Mouse (Mus musculus): ENCODE data around the gene Rflna.
A peak's percentile ranks its signal among the peaks of the same experiment; 100 is the strongest.

Gene Rflna

GRCm38 (mm10) chr5:125006896-125007295 is 3.9 kb downstream of the Rflna start:
- DNase-seq: peak in 1 of 2 experiments; percentile 26

GRCm38 (mm10) chr5:125011166-125011565 is 8.1 kb downstream of the Rflna start:
- DNase-seq: no peak

- no peak for DNase-seq
Observed at GRCm38 (mm10) chr5:125011628-125012027, 8.6 kb downstream of the Rflna start.

DNA sequence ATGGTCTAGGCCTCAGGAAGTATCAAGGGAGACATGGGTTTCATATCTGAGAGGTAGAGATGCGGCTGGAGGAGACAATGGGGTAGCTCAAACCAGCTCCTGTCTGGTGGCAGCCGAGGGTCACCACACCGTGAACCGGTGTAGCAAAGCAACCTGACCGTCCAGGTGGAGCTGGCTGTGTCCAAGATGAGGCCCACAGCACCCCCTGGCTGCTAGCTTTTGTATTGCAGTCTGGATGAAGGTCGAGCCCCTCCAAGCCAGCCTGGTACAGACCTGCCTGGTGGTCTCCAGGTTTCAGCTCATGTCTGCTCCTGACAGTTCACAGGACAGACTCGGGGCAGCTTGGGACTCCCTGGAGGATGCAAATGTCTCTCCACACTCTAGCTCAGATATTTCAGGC is 11.5 kb downstream of the Rflna start:
- DNase-seq: peak; percentile 75 to 85

DNA sequence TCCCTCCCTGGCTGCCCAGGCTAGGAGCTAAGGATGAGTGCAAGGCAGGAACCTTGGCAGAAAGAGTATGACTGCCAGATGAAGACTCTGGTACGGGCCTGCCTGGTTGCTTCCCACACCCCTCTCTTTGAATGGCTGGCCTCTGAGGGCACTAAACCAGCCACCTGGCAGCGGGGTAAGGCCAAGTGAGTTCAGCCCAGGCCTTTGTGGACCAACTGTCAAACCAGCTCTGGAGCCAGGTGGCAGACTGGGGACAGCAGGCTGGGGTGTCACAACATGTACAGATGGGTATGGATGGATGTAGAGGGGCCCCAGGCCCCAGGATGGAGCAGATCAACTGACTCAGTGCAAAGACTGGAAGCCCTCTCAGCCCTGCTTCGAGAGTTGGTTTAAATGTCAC is 12.0 kb downstream of the Rflna start:
- DNase-seq: no peak

- no peak for DNase-seq
Observed at GRCm38 (mm10) chr5:125015576-125015975, 12.6 kb downstream of the Rflna start.

DNA sequence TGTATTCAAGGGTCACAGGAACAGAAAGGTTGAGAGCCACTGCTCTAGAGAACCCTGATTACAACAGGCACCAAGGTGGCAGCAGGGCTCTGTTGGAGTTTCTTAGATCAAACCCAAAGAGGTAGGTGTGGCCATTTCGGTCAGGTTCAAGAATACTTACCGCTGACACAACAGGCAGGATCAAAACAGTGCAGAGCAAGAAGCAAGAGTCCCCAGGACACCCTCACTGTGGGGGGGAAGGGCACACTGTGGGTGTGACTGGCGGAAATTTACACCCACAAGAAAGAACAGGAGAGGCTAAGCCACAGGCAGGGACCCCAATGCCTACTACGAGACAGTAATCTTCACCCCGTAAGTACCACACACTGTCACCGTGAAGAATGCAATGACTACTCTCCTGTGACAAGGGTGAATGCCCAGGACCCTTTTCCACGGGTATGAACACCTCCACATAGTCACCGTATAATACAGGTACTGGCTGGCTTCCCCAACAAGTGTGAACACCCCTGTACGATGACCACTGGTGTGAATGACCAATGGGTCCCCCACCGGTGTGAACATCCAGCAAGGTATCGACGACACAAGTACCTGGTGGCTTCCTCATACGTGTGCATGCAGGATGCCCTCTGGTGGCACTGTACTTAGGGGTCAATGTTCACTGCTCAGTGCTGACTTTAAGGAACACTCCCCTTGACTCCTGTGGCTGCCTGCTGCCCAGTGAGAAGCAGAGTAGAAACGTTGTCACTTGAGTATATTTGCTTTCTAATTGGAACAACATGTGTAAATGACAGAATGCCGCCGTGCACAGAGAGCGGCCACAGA is 13.6 kb downstream of the Rflna start:
- DNase-seq: no peak

DNA sequence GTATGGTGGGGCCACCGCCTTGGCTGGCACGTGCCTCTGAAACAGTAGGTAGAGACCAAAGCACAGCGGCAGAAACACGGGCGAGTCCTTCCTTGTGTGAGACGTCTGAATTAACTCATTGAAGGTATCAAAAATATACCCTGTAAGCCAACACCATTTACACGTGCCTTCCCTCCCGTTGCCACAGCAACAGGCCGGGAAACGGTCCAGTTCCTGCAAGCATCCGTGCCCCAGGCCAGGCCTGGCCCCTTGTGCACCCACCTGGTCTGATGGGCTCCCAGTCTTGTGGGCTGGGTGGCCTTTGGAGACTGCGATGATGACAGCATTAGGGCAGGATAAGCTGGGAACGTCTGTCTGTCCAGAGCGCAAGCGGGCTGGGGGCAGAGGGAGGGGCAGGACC is 14.3 kb downstream of the Rflna start:
- DNase-seq: no peak

DNA sequence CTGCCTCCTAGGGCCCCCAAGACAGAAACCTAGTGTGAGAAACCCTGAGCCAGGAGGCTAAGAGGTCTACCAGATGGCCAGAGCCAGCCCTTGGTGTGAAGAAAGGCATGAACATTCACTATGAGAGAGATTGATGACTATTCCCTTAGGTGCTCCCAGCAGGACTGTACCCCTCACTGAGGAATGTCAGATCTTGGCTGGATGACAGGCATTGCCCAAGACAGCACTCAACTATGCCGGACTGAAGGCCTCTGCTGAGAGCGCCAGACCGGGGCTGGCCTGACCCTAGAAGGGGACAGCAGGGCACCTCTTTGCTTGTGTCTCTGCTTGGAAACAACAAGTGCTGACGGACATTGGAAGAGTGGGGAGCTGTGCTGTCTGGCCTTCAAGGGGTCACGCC is 16.1 kb downstream of the Rflna start:
- no peak for DNase-seq

DNA sequence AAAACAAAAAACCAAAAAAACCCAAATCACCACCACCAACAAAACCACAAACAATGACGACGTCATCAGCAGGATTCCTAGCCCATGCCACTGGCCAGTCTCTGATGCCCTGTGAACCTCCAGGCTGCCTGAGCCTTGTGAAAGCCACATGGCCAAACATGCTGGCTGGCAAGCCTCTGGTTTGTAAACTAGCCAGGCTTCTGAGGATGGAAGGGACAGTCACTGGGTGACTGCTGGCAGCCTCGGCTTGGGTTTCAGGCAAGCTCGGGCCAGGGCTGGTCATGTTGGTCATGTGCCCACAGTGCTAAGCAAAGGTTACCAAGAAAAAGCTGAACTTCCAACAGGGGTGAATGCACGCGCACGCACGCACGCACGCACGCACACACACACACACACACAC is 18.3 kb downstream of the Rflna start:
- peak; percentile 37 to 73 for DNase-seq

GRCm38 (mm10) chr5:125024002-125024401 is 21.0 kb downstream of the Rflna start:
- DNase-seq: no peak

- no peak for DNase-seq
Observed at GRCm38 (mm10) chr5:125028371-125028770, 25.4 kb downstream of the Rflna start.

DNA sequence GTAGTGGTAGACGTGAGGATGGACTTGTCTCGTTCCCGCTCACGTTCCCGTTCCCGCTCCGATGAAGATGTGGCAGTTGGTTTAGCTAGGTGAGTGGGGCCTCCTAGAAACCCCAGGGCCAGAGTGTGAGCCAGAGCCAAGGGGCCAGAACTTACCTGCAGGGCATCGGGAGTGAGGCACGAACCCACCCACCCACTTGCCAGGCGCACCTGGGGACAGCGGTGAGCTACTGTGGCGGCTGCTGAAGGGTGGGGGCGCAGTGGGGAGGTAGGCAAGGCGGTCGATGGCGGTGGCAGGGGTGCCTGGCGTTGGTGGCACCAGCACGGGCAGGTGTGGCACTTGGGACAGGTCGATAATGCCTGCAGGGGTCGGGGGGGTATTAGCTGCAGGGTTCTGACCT is 25.9 kb downstream of the Rflna start:
- DNase-seq: no peak

- DNase-seq: no peak
Observed at GRCm38 (mm10) chr5:125036483-125036882, 33.5 kb downstream of the Rflna start.

DNA sequence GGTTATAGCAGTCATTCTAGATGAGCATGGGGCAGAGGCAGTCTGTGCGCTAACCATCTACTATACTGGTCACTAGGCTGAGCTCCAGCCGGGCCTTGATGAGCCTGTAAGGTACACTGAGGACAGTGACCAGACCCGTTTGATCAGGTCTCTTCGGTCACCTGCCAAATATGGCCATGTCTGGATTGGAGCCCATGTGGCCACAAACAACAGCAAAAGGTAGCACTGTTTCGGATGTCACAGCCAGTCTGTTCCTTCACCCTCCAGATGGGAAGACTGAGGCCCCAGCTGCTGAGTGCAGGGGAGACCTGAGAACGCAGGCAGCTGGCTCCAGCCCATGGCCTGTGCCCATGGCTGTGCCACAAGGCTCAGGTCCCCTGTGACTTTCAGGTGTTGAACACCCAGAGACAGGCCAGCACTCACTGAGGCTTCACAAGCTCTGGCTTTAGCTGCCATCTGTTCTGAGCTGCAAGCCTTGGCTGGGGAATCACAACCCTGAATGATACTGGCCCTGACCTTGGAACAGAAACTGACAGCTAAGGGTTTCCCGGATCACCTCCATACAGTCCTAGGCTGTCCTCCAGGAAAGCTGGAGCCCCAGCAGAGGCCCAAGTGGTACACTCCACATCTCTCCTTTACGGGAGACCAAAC is 36.5 kb downstream of the Rflna start:
- DNase-seq: no peak

DNA sequence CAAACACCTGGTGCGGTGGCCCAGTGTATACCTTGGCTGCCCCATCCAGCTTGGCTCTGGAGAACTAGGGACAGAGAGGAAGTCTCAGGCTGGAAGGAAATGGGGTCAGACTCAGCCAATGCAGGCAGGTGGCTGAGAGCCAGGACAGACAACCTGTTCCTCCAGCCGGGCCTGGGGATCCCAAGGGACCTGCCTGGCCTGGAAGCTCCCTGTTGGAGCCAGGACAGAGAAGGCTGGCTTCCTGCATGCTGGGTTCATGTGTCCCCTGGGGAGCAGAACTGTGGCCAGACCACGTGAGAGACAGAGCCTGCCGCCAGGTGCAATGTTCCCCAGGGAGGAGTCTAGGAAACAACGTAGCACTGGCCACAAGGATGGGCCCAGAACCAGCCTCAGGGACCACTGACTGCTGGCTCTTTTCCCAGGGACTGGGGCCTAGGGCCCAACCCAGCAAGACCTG is 37.1 kb downstream of the Rflna start:
- DNase-seq: peak; percentile 92 to 96

DNA sequence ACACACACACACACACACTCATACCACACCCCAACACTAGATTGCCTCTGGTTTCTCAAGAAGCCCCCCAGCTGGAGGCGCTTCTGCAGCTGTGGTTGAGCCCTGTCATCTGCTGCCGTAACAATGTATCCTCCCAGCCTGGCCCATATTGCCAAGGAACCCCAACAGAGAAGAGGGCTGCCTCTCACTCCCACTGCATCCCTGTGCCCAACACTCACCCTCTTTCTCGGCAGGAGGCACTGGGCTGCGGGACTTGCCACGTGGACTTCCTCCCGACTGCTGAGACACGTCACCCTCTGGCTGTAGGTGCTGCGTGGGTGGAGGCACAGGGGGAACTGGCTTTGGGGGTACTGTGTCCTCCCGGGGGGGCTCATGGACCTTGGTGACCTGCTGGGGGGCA is 38.6 kb downstream of the Rflna start:
- no peak for DNase-seq

DNA sequence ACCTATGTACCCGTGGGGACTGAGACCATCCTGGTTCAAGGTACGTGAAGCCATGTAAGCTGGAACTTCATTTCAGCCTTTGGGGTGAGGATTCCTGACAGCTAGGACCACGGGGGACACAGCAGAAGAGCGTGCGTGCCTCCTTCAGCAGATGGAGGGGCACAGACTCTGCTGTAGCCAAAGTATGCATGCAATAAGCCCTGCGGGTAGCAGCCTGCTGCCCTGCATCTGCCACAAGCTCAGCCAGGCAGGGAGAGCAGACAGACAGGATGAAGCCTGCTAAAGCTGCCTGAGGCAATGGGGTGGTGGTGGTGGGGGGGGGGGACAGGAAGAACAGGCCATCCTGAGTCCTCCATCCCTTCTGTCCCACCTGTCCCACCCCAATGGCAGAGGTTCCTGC is 40.4 kb downstream of the Rflna start:
- DNase-seq: no peak

- DNase-seq: no peak
Observed at GRCm38 (mm10) chr5:125045202-125045601, 42.2 kb downstream of the Rflna start.

DNA sequence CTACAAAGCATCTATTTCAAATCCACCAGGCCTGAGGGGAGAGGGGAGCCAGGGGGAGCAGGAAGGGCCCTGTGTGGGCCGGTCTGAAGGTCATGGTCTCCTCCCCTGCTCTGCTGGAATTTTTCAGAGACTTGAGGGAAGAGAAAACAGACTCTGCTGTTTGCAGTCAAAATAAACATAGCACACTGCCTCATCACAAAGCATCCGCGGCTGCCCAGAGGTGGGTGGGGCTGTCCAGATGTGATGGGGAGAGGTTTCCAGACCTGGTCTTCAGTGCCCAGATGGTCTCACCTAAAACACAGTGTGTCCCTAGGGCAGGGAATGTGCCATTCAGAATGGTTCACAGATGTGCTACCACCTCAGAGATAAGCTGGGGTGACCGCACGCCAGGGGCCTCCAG is 43.4 kb downstream of the Rflna start:
- DNase-seq: no peak

- DNase-seq: no peak
Observed at GRCm38 (mm10) chr5:125049481-125049880, 46.5 kb downstream of the Rflna start.

- DNase-seq: no peak
Observed at GRCm38 (mm10) chr5:125052237-125052602, 49.2 kb downstream of the Rflna start.

DNA sequence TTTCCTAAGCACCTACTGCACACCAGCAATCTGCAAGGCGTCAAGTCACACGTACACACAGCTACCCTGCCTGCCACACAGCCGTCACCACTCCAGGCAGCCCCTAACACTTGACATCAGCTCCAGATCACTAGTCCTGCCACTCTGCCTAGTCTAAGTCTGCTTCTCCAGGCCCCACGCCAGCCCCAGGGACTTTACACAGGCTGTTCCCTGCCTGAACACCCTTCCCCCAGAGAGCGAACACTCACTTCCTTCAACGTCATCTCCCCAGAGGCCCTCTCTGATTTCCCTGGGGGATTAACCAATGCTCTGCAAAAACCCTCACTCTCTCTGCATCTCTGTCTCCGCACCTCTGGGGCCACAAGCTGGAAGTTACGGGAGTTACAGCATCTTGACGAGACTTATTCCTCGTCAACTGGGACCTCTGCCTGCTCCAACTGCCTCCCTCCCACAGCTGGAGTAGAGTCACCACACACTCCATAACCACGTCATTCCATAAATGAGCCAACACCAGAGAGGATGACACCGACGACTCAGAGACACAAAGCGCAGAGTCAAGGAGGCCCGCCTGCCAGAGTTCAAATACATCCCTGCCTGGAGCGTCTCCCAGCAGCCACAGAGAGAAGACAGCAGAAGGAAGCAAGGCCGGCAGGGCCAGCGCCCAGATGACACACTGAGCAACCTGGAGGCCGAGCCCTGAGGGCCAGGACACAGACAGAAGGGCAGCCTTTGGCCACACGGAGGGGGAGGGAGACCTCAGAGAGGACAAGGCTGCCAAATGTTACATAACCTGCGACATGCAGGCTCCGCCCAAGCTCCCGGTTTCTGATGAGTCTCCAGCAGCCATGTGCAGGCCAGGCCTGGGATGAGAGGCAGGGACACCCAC is 49.8 kb downstream of the Rflna start:
- DNase-seq: peak; percentile 80 to 96

Measured in kidney, postnatal 25 days (tissue).